Mouse (Mus musculus) embryo, embryonic 10 days (tissue): ENCODE data around the gene Dnajc7.
"Not testable (repeated sequence)": the region's sequence is repeated elsewhere in the genome, so short reads cannot be mapped to it uniquely, and the experiment has no call there.

ENCODE experiments used
- DNase-seq: peaks from one replicate; pipeline ENCODE4 v3.0.0-alpha.2; 2015; ENCODE audit warnings: low spot score

The Dnajc7 gene

DNA sequence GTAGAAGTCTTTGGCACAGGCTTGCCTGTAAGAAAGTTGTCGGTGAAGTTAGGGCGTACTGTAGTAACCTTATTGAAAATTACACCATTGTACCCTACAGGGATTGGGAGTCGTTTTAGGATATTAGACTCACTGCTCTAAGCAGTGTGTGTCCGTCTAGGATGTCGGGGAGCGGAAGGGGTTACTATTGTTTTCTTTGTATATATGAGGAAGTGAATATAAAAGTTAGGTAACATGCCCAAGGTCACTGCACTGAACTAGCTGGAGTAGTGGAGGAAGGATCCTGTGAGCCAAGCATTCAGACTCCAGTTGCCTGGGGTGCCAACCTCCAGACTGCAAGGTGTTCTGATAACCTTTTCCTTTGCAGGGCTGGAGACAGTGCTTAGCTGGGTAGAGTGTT, 73.0 kb downstream of the Dnajc7 start:
- no peak for DNase-seq

DNA sequence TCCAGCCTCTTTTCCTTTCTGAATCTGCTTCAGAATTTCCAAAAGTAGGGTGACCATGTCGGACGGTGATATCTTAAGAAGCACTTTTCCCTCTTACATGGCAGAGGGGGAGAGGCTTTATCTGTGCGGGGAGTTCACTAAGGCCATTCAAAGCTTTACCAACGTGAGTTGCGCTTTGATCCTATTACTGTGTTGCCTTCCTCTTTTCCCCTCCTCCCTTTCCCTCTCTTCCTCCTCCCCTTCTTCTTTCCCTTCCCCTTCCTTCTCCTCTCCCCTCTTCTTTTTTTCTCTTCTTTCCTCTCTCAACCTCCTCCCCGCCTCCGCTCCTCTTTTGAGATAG, 74.3 kb downstream of the Dnajc7 start:
- no peak for DNase-seq

DNA sequence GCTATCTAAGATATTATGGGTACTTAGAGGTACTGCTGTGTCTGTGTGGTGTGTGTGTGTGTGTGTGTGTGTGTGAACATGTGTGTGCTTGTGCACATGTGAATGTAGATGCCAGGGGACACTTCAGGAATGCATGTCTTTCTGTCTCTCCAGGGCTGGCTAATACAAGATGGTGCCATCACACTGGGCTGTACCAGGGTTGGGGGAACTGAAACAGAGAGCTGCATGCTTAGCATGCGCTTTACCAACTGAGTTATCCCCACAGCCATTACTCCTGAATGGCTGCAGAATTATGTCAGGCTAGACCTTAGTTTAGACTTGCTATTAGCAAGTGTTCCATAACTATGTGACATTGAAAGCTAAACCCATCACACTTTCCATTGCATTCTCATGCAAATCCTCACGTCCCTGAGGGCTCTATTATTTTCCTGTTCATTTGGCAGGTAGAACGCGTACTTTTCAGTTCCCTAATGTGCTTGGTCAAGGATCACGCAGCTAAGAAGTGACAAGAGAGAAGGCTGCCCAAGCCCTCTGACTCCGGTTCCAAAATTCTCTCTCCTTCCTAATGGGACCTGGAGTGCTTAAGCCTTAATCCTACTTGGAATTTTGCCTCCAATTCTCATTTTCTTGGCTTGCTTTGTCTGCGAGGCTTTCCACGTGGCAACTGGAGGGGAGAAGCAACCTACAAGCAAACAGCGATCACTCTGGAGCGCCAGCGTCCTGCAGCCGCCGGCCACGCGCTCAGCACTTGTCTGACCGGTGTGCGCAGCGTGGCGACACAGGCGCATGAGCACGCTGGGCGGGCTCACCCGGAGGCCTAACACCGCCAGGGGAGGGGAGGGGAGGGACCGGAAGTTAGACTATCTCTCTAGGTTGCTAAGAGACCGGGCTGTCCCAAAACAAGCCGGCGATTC, 74.9 kb downstream of the Dnajc7 start, which contains the start of gene Ttc25:
Gene Ttc25, plus strand, starts transcription at position 776 of the 914 bp plus-strand sequence.
- peak; percentile 95 for DNase-seq

DNA sequence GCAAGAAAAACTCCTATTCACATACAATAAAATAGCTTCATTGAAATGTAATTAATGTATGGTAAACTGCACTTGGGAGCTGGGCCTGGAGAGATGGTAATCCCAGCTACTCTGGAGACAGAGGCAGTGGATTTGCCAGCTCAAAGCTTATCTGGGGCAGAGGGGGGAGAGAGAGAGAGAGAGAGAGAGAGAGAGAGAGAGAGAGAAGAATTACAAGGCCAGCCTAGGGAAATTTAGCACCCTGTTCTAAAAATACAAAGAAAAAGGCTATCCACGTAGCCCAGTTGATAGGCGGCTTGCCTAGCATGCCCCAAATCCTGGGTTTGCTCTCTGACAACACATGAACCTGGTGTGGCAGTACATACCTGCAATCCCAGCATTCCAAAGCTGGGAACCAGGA, 78.4 kb downstream of the Dnajc7 start:
- DNase-seq: no peak

DNA sequence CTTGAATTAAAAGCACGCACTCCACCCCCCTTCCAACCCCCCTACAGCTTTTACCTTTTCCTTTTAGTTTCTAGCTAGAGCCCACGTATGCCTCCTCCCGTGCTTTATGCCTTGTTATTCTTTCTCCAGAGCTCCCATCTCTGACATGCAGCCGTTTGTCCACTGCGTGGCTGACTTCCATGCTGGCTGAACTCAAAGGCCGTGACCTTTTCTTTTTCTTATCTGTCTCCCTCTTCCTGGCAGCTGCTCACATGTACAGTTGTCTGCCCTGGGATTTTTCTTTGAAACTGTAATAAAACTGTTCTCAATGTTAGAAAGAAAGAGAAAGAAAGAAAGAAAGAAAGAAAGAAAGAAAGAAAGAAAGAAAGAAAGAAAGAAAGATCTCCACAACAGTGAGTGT, 79.0 kb downstream of the Dnajc7 start:
- peak; percentile 27 for DNase-seq

DNA sequence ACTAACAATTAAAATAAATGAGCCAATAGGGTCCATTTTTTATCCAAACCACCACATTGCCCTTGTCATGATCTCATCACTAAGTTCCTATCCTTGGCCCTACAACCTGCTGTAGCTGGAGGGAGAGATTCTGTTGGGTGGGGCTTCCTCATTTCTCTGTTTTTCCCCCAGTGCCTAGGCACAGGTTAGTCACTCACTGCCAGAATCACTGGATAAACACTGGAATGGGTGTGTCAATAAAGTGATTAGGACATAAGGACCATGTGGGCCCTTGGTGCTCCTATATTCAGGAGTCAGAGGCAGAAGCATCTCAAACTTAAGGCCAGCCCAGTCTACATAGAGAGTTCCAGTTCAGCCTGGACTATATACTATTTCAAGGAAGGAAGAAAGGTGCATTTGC, 83.5 kb downstream of the Dnajc7 start:
- DNase-seq: no peak

DNA sequence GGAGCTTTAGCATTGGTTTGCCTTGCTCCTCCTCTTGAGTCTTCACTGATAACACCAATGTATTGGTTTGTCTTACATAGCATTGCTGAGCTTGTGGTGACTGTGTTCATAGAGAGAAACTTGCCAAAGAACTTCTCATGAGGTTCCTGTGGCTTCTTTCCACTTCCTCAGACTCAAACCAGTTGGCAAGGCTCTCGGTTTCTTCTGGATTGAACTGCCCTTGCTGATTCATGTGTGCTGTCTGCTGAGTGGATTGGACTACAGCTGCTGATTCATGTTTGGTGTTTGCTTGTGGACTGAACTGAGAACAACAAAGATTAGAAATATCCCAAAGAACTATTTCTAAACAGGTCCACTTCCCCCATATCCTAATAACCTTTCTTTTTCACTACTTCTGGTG, 84.0 kb downstream of the Dnajc7 start:
- DNase-seq: no peak

DNA sequence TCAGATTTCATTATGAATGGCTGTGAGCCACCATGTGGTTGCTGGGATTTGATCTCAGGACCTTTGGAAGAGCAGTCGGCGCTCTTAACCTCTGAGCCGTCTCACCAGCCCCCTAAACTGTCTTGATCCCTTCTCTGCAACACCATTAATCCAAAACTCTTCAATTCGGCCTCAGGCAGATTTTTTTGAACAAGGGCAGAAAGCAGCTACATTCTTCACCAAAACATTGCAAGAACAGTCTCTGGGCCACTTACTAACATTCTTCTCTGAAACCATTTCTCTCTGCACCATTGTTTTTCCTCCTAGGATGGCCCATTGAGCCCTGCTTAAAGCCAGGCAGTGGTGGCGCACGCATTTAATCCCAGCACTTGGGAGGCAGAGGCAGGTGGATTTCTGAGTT, 85.1 kb downstream of the Dnajc7 start:
- not testable (repeated sequence) for DNase-seq

DNA sequence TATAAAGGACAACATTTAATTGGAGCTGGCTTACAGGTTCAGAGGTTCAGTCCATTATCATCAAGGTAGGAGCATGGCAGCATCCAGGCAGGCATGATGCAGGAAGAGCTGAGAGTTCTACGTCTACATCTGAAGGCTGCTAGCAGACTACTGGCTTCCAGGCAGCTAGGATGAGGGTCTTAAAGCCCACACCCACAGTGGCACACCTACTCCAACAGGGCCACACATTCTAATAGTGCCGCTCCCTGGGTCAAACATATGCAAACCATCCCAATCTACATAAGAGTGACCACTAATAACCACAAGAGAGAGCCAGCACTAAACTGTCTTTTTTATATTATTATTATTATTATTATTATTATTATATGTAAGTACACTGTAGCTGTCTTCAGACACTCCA, 85.6 kb downstream of the Dnajc7 start:
- DNase-seq: not testable (repeated sequence)

DNA sequence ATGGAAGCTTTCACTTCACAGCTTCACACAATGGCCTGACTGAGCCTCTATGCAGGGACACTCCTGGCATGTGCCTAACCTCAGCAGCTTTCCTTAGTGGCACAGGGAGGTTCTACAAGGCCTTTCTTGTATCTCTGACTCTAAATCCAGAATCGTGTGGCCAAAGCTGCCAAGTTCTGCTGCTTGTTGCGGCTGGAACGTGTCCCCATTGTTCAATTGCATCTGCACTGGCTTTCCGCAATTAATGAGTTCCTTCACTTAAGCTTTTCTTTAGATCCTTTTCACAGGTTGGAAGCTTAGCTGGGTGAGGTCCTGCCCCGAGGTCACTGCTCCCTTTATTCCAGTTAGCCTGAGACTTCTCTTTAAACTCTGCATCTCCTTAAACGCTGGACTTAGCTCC, 86.1 kb downstream of the Dnajc7 start:
- DNase-seq: no peak
